Mouse (Mus musculus) midbrain, embryonic 15.5 days (tissue): ENCODE measurements around the gene Prcd. TPM values are rescaled to one million over a fixed set of nuclear protein-coding genes. Genes with fewer than 3 reads are reported as not detected.

Experiments
- ATAC-seq: fragments of 200-750 bp; cut with Nextera tagmentation; replicated peaks from 2 replicates; pipeline ENCODE4 v1.8.0; 2017; ENCODE audit warnings: moderate TSS enrichment
- H3K27ac ChIP-seq: fragments of 300-500 bp; sonication (generic); 2 replicates; pipeline ENCODE4 v1.5.1; 2015; ENCODE audit warnings: mild to moderate bottlenecking, inconsistent platforms
- H3K27me3 ChIP-seq: fragments of 300-500 bp; sonication (generic); replicated peaks from 2 replicates; pipeline ENCODE4 v1.6.1; 2015; ENCODE audit warnings: inconsistent platforms
- H3K36me3 ChIP-seq: fragments of 300-500 bp; sonication (generic); replicated peaks from 2 replicates; pipeline ENCODE4 v1.6.1; 2015; ENCODE audit warnings: inconsistent platforms
- H3K4me1 ChIP-seq: fragments of 300-500 bp; sonication (generic); 2 replicates; pipeline ENCODE4 v1.6.1; 2015; ENCODE audit warnings: inconsistent platforms
- H3K4me2 ChIP-seq: fragments of 300-500 bp; sonication (generic); 2 replicates; pipeline ENCODE4 v1.6.1; 2015; ENCODE audit warnings: inconsistent platforms, mild to moderate bottlenecking, moderate library complexity
- H3K4me3 ChIP-seq: fragments of 300-500 bp; sonication (generic); 2 replicates; pipeline ENCODE4 v1.5.1; 2015; ENCODE audit warnings: mild to moderate bottlenecking, inconsistent platforms
- H3K9ac ChIP-seq: fragments of 300-500 bp; sonication (generic); 2 replicates; pipeline ENCODE4 v1.6.1; 2015; ENCODE audit warnings: mild to moderate bottlenecking, inconsistent platforms
- H3K9me3 ChIP-seq: fragments of 300-500 bp; sonication (generic); 2 replicates; pipeline ENCODE4 v1.6.1; 2016; ENCODE audit warnings: inconsistent platforms
- WGBS: fragments of 180-500 bp; shearing (Covaris S2); methylation state at CpG from one replicate; pipeline ENCODE4 v1.1.7; 2015; ENCODE audit warnings: mixed read lengths; 5-methylcytosine and 5-hydroxymethylcytosine counted together
- polyA plus RNA-seq: library from polyadenylated mRNA; unstranded; fragments of >200 nt; fragmentation: Nextera tagmentation; extraction: Ambion mirVana; gene quantifications from 2 replicates; pipeline ENCODE4 v1.2.1, GENCODE M21; 2015

Prcd gene
- polyA plus RNA-seq, 1 experiment from 2014 or later = 3.0 TPM

GRCm38 (mm10) chr11:116646136-116646535, 7.2 kb upstream of the Prcd start:
- no peak for ATAC-seq
- H3K4me3 ChIP-seq = no peak overlapping the region

GRCm38 (mm10) chr11:116646771-116647170, 6.6 kb upstream of the Prcd start:
- H3K27me3 ChIP-seq = no peaks in the 10 kb centered on the region
- whole genome bisulfite sequencing = 90% methylated on average over 7 of the region's 7 CpGs
- ATAC-seq = no peak
- no peak overlapping the region for H3K9ac ChIP-seq
- H3K9me3 ChIP-seq = no peaks in the 10 kb centered on the region
- peaks cover 17% of the 10 kb centered on the region for H3K4me1 ChIP-seq
- H3K27ac ChIP-seq = no peak overlapping the region
- H3K4me2 ChIP-seq = no peak overlapping the region
- H3K36me3 ChIP-seq = no peaks in the 10 kb centered on the region
- no peak overlapping the region for H3K4me3 ChIP-seq

More at GRCm38 (mm10) chr11:116646136-116646535, 7.2 kb upstream of the Prcd start:
- no peak overlapping the region for H3K9ac ChIP-seq
- H3K4me2 ChIP-seq = no peak overlapping the region
- no peaks in the 10 kb centered on the region for H3K36me3 ChIP-seq
- H3K4me1 ChIP-seq = peaks cover 17% of the 10 kb centered on the region
- H3K9me3 ChIP-seq = no peaks in the 10 kb centered on the region
- no peaks in the 10 kb centered on the region for H3K27me3 ChIP-seq
- no peak overlapping the region for H3K27ac ChIP-seq
- WGBS = 75% methylated on average over 11 of the region's 11 CpGs

- Histone ChIP-seq H3K4me1 (peaks cover 17% of the 10 kb centered on the region), H3K4me3 (no peak overlapping the region), H3K4me2 (no peak overlapping the region), H3K27me3 (no peaks in the 10 kb centered on the region), H3K36me3 (no peaks in the 10 kb centered on the region), H3K9ac (no peak overlapping the region), H3K27ac (no peak overlapping the region), H3K9me3 (no peaks in the 10 kb centered on the region)
- WGBS = 63% methylated on average over 11 of the region's 11 CpGs
- no peak for ATAC-seq
These were observed 5.9 kb upstream of the Prcd start for GRCm38 (mm10) chr11:116647340-116647991.

- Histone ChIP-seq H3K9ac (no peak overlapping the region), H3K9me3 (no peaks in the 10 kb centered on the region), H3K4me3 (no peak overlapping the region), H3K4me2 (no peak overlapping the region), H3K4me1 (peaks cover 23% of the 10 kb centered on the region), H3K36me3 (no peaks in the 10 kb centered on the region), H3K27me3 (peaks cover 4% of the 10 kb centered on the region; the same call in 1 of the 2 replicates), H3K27ac (no peak overlapping the region)
- no peak for ATAC-seq
- 60% methylated on average over 18 of the region's 18 CpGs for WGBS
These were observed 5.0 kb upstream of the Prcd start for GRCm38 (mm10) chr11:116648213-116648921.

- Histone ChIP-seq H3K4me3 (no peak overlapping the region), H3K4me1 (peaks cover 21% of the 10 kb centered on the region), H3K9me3 (no peaks in the 10 kb centered on the region), H3K27me3 (peaks cover 4% of the 10 kb centered on the region; the same call in 1 of the 2 replicates), H3K4me2 (no peak overlapping the region), H3K36me3 (no peaks in the 10 kb centered on the region), H3K27ac (no peak overlapping the region), H3K9ac (no peak overlapping the region)
- WGBS = 75% methylated on average over 10 of the region's 10 CpGs
- ATAC-seq = no peak
These were observed 4.4 kb upstream of the Prcd start for GRCm38 (mm10) chr11:116648976-116649375.

- ATAC-seq = no peak
- Histone ChIP-seq H3K27me3 (peaks cover 4% of the 10 kb centered on the region; the same call in 1 of the 2 replicates), H3K9ac (no peak overlapping the region), H3K36me3 (no peaks in the 10 kb centered on the region), H3K27ac (no peak overlapping the region), H3K4me3 (no peak overlapping the region), H3K4me1 (peaks cover 16% of the 10 kb centered on the region), H3K4me2 (no peak overlapping the region), H3K9me3 (no peaks in the 10 kb centered on the region)
- 93% methylated on average over 13 of the region's 13 CpGs for WGBS
These were observed 3.5 kb upstream of the Prcd start for GRCm38 (mm10) chr11:116649711-116650337.

- H3K9ac ChIP-seq = no peak overlapping the region
- H3K9me3 ChIP-seq = no peaks in the 10 kb centered on the region
- no peak overlapping the region for H3K4me2 ChIP-seq
- peaks cover 4% of the 10 kb centered on the region; the same call in 1 of the 2 replicates for H3K27me3 ChIP-seq
- ATAC-seq = no peak
- H3K4me1 ChIP-seq = peaks cover 16% of the 10 kb centered on the region
- no peaks in the 10 kb centered on the region for H3K36me3 ChIP-seq
- no peak overlapping the region for H3K27ac ChIP-seq
- 80% methylated on average over 8 of the region's 8 CpGs for WGBS
- no peak overlapping the region for H3K4me3 ChIP-seq
These were observed 2.5 kb upstream of the Prcd start for GRCm38 (mm10) chr11:116650811-116651210.

- H3K27ac ChIP-seq = no peak overlapping the region
- peaks cover 17% of the 10 kb centered on the region for H3K4me1 ChIP-seq
- H3K9me3 ChIP-seq = no peaks in the 10 kb centered on the region
- no peaks in the 10 kb centered on the region for H3K36me3 ChIP-seq
- peaks cover 4% of the 10 kb centered on the region; the same call in 1 of the 2 replicates for H3K27me3 ChIP-seq
- H3K4me3 ChIP-seq = no peak overlapping the region
- H3K4me2 ChIP-seq = no peak overlapping the region
- WGBS = 85% methylated on average over 8 of the region's 8 CpGs
- no peak overlapping the region for H3K9ac ChIP-seq
- no peak for ATAC-seq
These were observed 2.0 kb upstream of the Prcd start for GRCm38 (mm10) chr11:116651339-116651738.

GRCm38 (mm10) chr11:116652330-116653098, 820 bp upstream of the Prcd start:
- Histone ChIP-seq H3K4me3 (peak overlapping the region; percentile 62), H3K27me3 (peaks cover 4% of the 10 kb centered on the region; the same call in 1 of the 2 replicates), H3K4me2 (peak overlapping the region; percentile 93), H3K4me1 (peaks cover 27% of the 10 kb centered on the region), H3K9ac (peak overlapping the region; percentile 73; the same call in 1 of the 2 replicates), H3K36me3 (no peaks in the 10 kb centered on the region), H3K9me3 (no peaks in the 10 kb centered on the region), H3K27ac (no peak overlapping the region)
- ATAC-seq = no peak
- 64% methylated on average over 25 of the region's 25 CpGs for WGBS

- H3K4me2 ChIP-seq = peak overlapping the region; percentile 93
- peaks cover 4% of the 10 kb centered on the region; the same call in 1 of the 2 replicates for H3K27me3 ChIP-seq
- H3K4me1 ChIP-seq = peaks cover 34% of the 10 kb centered on the region
- peak overlapping the region; percentile 62 for H3K4me3 ChIP-seq
- H3K36me3 ChIP-seq = no peaks in the 10 kb centered on the region
- 0 out of 2 replicates have a peak, but pooled peaks have one; percentile 41 for ATAC-seq
- 2% methylated on average over 46 of the region's 47 CpGs for WGBS
- no peaks in the 10 kb centered on the region for H3K9me3 ChIP-seq
- H3K9ac ChIP-seq = peak overlapping the region; percentile 73
- peak overlapping the region; percentile 4; the same call in 1 of the 2 replicates for H3K27ac ChIP-seq
These were observed 431 bp downstream of the Prcd start for GRCm38 (mm10) chr11:116653709-116654221.

- H3K27me3 ChIP-seq = peaks cover 4% of the 10 kb centered on the region; the same call in 1 of the 2 replicates
These were observed 1.0 kb downstream of the Prcd start, which contains the start of gene Cygb for GRCm38 (mm10) chr11:116654255-116654821. Gene Cygb, minus strand, starts transcription at chr11:116654313.

More at GRCm38 (mm10) chr11:116654255-116654821, 1.0 kb downstream of the Prcd start, which contains the start of gene Cygb:
- ATAC-seq = peak; percentile 32; the same call in 1 of the 2 replicates
- Histone ChIP-seq H3K36me3 (no peaks in the 10 kb centered on the region), H3K4me2 (peak within 1 kb of the TSS; percentile 93), H3K27ac (peak within 1 kb of the TSS; percentile 4; the same call in 1 of the 2 replicates), H3K4me3 (peak within 1 kb of the TSS; percentile 62), H3K9ac (peak within 1 kb of the TSS; percentile 73), H3K9me3 (no peaks in the 10 kb centered on the region), H3K4me1 (peaks cover 34% of the 10 kb centered on the region)
- 6% methylated on average over 28 of the region's 28 CpGs for WGBS
